In the genomic region with DNA sequence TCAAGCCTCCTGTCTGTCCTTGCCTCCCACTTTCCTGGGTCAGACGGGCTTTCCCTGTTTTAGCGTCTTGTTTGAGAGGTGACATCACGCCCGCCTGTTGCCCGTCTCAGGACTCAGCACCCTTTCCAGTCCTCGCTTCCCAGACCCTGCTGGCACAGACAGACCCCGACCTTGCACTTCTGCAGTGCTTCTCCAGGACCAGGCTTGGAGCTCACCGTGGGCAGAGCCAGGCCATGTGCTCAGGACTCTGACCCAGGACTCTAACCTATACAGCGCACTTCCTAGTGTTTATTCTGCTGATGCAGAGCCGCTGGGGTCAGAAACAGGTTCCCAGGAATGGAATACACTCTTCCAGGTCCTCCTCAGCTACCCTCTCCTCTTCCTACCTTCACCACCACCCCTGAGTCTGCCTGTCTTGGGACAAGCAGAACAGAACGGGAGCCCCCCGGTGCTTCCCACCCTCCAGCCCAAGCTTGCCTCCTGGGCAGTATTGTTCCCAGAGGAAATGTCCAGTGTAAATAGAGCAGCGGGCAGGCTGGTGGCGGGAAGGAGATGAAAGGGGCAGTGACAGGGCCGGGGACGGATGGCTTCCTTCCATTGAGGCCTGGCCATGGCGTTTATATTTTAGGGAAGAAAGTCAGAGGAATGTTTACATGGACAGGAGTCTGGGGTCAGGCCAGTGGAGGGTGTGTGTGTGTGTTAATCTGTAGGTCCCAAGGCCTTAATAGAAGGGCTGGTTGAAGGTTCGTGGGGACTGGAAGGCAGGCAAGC, we compare ENCODE assay signal across 12 mouse cellular contexts.
DNase-seq lines count a peak whose midpoint lies in the region; ATAC-seq and TF ChIP-seq lines count a peak whose summit lies in the region.
"Had no signal": no experiment of that assay in that cellular context is flagged by ENCODE, and none has a peak within 500 bp of the region (broad histone marks: within the 10 kb centered on the region; RNA-seq: fewer than 3 reads in every experiment).

No protein-coding gene starts in this region.

- H3K9ac ChIP-seq in heart, embryonic 16.5 days (ENCODE audit: low read length), result peak overlapping the region; percentile 58
- no peak overlapping the region for H3K9ac ChIP-seq in intestine, embryonic 14.5 days (ENCODE audit: low read length)
- H3K9ac ChIP-seq: embryonic facial prominence, embryonic 12.5 days had no signal

- peak overlapping the region; percentile 64 for H3K27ac ChIP-seq in heart, embryonic 16.5 days (ENCODE audit: low read length)
- H3K27ac ChIP-seq in intestine, embryonic 14.5 days (ENCODE audit: low read depth), result peak overlapping the region; percentile 59; the same call in 1 of the 2 replicates
- H3K27ac ChIP-seq in limb, embryonic 10.5 days, result peak overlapping the region; percentile 10
- H3K27ac ChIP-seq in layer of hippocampus, adult 2 months, result no peak overlapping the region
- H3K27ac ChIP-seq: embryonic facial prominence, embryonic 12.5 days had no signal

- no peak overlapping the region for H3K4me3 ChIP-seq in heart, embryonic 16.5 days (ENCODE audit: low read length)
- H3K4me3 ChIP-seq in intestine, embryonic 14.5 days (ENCODE audit: low read depth, low read length), result no peak overlapping the region
- no peak overlapping the region for H3K4me3 ChIP-seq in limb, embryonic 10.5 days
- no peak overlapping the region for H3K4me3 ChIP-seq in layer of hippocampus, adult 2 months
- H3K4me3 ChIP-seq: embryonic facial prominence, embryonic 12.5 days; myocyte had no signal

- DNase-seq in heart, postnatal 14 days, result no peak
- no peak for DNase-seq in intestine, embryonic 14.5 days (ENCODE audit: low spot score)
- no peak for DNase-seq in limb, embryonic 10.5 days (ENCODE audit: low spot score)
- DNase-seq in neural tube, embryonic 10.5 days (ENCODE audit: extremely low spot score, low spot score), result peak; percentile 60
- DNase-seq in layer of hippocampus, adult 2 months (ENCODE audit: low spot score in 2 of 2), result no peak
- no peak for DNase-seq in layer of hippocampus, postnatal 25 days (ENCODE audit: extremely low spot score in 1 of 2, low spot score in 1 of 2)
- DNase-seq in cerebellum, adult 8-10 months, result no peak
- DNase-seq: spleen, adult 18-20 months had no signal

- ATAC-seq in heart, embryonic 16.5 days (replicated peaks; ENCODE audit: extremely low read depth, insufficient read depth, low FRiP score), result no peak
- no peak for ATAC-seq in intestine, embryonic 14.5 days (replicated peaks; ENCODE audit: low FRiP score, low TSS enrichment, low read depth)

- H3K27me3 ChIP-seq in heart, embryonic 16.5 days (ENCODE audit: control insufficient read depth, insufficient read depth, low read length), result 0 out of 2 replicates have a peak, but pooled peaks cover 2% of the 10 kb centered on the region
- no peaks in the 10 kb centered on the region for H3K27me3 ChIP-seq in intestine, embryonic 14.5 days (replicated peaks; ENCODE audit: control insufficient read depth, insufficient read depth, low read length)
- peaks cover 57% of the 10 kb centered on the region for H3K27me3 ChIP-seq in limb, embryonic 10.5 days (ENCODE audit: low read depth, poor library complexity, severe bottlenecking)

- no peak for TF ChIP-seq CTCF in layer of hippocampus, adult 2 months (conservative IDR thresholded peaks at IDR 0.05)

- H3K4me2 ChIP-seq in heart, embryonic 16.5 days (ENCODE audit: low read depth, low read length), result no peak overlapping the region
- no peak overlapping the region for H3K4me2 ChIP-seq in intestine, embryonic 14.5 days (ENCODE audit: low read length)
- H3K4me2 ChIP-seq: embryonic facial prominence, embryonic 12.5 days had no signal

- intact Hi-C loops in heart, postnatal 14 days (cut with DNase I), result no loop called here

- H3K9me3 ChIP-seq in heart, embryonic 16.5 days (replicated peaks; ENCODE audit: control insufficient read depth, low read length), result no peaks in the 10 kb centered on the region
- H3K9me3 ChIP-seq in intestine, embryonic 14.5 days (ENCODE audit: control insufficient read depth, low read length), result no peaks in the 10 kb centered on the region
- no peaks in the 10 kb centered on the region for H3K9me3 ChIP-seq in limb, embryonic 10.5 days (replicated peaks)
- H3K9me3 ChIP-seq: embryonic facial prominence, embryonic 12.5 days; G1E had no signal

- peaks cover 5% of the 10 kb centered on the region; the same call in 1 of the 2 replicates for H3K36me3 ChIP-seq in heart, embryonic 16.5 days (ENCODE audit: control insufficient read depth, insufficient read depth)
- no peaks in the 10 kb centered on the region for H3K36me3 ChIP-seq in intestine, embryonic 14.5 days (ENCODE audit: control insufficient read depth, insufficient read depth, low read length)
- H3K36me3 ChIP-seq in limb, embryonic 10.5 days, result no peaks in the 10 kb centered on the region
- H3K36me3 ChIP-seq: embryonic facial prominence, embryonic 12.5 days; G1E had no signal

- 36% methylated on average over 18 of the region's 18 CpGs for WGBS in heart, embryonic 16.5 days
- WGBS in intestine, embryonic 14.5 days, result 23% methylated on average over 18 of the region's 18 CpGs
- 35% methylated on average over 18 of the region's 18 CpGs for WGBS in limb, embryonic 10.5 days

- H3K4me1 ChIP-seq in heart, embryonic 16.5 days (ENCODE audit: control insufficient read depth, insufficient read depth, low read length), result peaks cover 73% of the 10 kb centered on the region
- peaks cover 76% of the 10 kb centered on the region for H3K4me1 ChIP-seq in intestine, embryonic 14.5 days (replicated peaks; ENCODE audit: control insufficient read depth, insufficient read depth, low read length)
- H3K4me1 ChIP-seq in limb, embryonic 10.5 days, result peaks cover 95% of the 10 kb centered on the region
